Mouse (Mus musculus): ENCODE results near the gene Igf2r.

Igf2r gene

DNA sequence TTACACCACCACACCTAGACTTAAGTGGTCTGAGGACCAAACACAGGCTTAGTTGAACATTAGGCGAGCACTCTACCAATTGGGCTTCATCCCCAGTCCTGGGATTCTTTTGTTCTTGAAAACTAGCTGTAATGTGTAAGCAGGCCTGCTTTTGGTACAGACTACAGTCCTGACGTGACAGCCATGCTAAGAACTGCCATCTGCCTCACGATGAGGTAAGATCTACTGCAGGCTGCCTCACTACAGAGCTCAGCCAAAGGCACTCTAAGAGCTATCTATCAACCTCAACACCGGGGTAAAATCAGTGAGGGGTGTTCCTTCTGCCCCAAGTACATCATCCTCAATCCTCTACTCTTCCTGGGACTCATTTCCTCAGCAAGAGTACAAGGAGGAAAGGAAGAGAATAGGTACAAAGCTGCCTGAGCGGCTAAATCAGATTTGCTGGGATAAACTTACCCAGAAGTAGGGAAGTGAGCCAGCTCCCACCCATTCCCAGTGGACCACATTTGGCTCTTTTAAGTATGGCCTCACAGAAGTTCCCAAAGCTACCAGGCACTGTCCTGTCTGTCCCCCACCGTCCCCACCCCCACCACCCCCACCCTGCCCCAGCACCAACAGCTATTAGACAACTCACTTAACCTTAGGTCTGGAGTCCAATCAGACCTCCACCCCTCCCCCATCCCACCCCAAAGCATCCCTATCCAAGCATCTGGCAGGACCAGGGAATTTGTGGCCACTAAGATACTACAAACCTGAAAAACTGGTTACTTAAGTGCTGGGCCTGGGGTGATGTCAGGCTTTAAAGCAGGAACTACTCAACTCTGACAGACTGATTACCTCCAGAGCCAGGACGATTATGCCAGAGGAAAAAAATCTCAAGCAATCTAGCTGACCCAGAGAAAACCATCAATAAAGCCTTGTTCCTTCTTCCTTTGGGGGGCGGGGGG is 19.8 kb downstream of the Igf2r start:
- no peak for DNase-seq (ENCODE audit: low spot score)

DNA sequence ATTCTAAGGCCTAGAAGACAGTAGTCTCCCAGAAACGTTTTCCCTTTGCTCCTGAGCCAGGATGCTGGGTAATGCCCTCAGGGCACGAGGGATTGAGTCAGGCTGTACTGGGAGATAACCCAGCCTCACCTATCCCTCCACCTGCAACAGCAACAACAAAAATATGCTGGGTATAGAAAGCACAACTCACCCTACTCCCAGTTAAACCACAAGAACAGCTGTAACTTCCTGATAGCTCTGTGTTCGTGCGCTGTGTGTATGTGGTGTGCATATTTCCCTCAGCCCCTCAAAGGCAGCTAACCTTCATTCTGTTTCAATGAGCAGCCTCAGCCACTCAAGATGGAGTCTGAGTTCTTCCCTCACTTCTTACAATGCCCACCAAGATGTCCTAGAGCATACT is 23.7 kb downstream of the Igf2r start:
- no peak for DNase-seq (ENCODE audit: low spot score)

GRCm38 (mm10) chr17:12744071-12744470 is 25.4 kb downstream of the Igf2r start:
- no peak for DNase-seq (ENCODE audit: low spot score)

DNA sequence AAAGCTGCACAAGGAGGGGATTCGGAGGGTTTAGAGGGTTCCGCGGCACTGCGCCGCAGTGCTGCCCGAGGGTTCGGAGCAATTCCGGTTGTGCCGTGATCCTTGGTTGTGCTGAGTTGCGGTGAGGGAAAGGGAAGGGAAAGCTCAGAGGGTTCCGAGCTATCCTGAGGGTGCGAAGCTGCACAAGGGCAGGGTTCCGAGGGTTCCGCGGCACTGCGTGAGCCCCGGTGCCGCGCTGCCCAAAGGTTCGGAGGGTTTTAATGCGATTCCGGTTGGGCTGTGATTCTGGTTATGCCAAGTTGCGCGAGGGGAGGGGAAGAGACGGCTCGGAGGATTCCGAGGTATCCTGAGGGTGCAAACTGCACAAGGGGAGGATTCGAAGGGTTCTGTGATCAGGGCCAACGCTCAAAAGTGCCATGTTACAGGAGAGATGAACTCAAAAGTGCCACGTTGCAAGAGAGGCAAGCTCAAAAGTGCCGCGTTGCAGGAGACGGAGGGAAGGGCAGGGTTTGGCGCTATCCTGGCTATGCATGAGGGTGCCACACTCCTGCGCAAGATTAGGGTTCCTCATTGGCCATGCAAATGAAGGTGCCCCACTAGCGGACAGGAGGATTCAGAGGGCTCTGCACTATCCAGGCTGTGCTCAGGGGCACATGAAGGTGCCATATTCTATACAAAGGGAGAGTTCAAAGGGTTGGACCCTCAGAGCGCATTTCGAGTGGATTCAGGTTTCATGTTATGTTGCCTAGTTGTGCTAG is 27.1 kb downstream of the Igf2r start:
- no peak for DNase-seq (ENCODE audit: low spot score)

DNA sequence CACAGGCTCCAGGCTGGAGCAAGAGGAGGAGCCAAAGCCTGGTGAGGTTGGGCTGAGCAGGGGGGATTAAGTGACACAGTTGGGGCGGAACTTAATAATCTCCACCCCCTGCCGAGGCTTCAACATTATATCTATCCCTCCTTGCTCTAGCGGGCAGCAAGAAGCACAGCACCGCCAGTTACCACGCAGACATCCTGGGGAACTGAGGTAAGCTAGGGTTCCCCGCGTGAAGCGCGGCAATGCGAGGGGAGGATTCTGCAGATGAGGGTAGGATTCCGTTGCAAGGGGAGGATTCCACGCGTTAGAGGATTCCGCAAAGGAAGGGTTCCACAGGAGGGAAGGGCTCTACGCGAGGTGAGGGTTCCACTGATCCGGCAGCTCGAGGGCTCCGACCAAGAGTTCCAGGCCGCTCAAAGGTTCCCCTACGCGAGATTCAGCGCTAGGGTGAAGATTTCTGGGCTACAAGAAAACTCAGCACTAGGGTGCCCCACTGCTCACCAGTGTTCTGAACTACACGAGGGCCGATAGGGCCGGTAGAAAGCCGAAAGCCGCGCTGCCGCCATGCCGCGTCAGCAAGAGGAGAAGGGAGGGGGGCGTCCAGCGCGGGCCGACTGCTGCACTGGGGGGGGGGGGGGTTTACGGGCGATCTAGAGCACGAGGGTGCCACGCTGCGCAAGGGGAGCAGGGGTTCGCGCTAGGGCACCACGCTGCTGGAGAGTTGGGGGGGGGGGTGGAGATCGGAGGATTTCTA is 28.1 kb downstream of the Igf2r start:
- DNase-seq (ENCODE audit: low spot score) = no peak

GRCm38 (mm10) chr17:12740317-12740716 is 29.1 kb downstream of the Igf2r start:
- no peak for DNase-seq (ENCODE audit: low spot score)

DNA sequence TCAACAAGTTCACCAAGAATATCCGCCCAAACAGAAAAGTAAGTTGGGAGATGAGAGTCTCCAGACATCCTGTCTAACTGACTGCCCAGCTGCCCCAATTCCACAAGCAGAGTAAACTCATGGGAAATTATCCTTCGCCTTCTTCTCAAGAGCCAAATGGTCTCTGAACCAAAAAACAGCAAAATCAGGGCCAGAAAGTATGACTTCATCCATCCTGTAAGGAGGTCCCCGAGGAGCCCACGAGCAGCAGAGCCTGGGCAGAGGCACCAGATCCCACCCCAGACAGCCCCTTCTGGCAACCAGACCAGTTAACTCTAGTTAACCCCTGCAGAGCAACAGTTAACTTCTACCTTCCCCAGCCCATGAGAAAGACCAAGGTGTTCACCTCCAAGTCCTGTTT is 29.9 kb downstream of the Igf2r start:
- DNase-seq (ENCODE audit: low spot score) = no peak

GRCm38 (mm10) chr17:12737934-12738333 is 31.5 kb downstream of the Igf2r start:
- no peak for DNase-seq (ENCODE audit: low spot score)

DNA sequence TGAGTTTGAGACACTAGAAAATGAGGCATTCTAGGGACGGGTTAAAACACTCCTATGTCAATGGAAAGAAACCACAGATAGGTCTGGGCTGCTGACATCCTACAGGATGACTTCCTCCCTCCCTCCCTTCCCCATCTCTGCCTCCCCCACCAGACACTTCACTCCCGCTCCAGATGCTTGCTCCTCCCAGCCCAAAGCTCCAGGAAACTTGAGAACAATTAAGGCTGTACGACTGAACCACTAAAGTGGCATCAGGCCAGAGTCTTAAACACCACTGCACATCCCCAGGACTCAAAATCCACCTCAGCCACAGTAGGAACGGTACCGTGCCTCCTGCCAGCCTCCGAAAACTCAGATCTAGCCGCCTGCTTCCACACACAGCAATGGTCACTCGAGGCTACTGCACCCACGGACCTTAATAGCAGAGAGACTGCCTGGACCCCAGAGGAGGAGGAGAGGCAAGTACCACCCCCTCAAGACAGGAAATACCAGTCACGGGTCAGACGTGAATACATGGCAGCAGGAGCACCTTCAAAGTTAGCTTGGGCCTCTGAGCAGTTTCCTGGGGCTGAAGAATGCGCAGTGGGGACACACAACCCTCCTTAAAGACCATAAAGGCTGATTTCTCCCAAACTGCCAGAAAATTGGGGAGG is 35.1 kb downstream of the Igf2r start:
- DNase-seq (ENCODE audit: low spot score) = no peak

DNA sequence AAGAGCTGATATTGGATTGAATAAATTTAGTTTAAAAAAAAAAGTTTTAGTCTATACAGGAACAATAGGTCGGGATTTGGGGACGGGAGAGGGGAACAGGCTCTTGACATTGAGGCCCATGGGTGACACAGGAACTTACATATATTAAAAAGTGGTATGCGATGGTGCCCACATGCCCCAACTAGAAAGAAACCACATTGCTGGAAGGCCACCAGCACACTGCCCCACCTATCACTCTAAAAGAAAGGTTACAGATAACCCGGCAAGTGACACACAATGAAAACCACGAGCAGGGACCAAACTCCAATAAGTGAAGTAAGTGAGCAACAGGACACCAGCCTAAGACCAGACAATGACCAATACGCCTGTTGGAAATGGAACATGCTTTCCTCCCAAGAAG is 36.3 kb downstream of the Igf2r start:
- no peak for DNase-seq (ENCODE audit: low spot score)

DNA sequence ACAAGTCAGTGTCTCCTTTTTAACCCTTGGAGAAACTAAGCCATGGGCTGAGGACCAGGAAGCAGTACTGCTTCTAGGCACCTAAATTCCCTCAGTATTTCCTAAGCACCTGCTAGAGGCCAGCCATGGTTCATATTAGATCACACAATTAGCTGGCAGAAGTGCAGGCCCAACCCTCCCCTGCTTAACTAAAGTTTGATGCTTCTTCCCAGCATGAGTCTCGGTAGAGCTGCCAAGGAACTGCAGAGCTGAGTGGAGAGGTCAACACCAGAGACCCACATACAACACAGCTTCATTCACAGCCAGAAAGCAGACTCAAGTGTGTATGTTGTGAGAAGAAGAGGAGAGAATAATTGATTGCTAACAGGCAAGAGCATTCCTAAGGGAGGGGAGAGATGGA is 40.9 kb downstream of the Igf2r start:
- no peak for DNase-seq (ENCODE audit: low spot score)

DNA sequence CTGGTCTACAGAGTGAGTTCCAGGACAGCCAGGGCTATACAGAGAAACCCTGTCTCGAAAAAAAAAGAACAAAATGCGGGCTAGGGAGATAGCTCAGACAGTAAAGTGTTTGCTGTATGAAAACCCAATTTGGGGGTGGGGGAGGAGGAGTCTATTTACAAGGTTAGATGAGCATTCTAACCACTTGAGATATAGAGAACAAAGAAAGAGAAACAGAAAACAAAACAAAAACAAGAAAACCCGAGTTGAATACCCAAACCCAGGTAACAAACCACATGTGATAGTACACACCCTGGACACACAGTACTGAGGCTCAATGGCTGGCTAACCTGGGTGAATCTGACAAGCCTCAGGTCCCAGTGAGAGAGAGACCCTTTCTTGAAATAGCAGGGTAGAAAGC is 41.7 kb downstream of the Igf2r start:
- DNase-seq (ENCODE audit: low spot score) = no peak

DNA sequence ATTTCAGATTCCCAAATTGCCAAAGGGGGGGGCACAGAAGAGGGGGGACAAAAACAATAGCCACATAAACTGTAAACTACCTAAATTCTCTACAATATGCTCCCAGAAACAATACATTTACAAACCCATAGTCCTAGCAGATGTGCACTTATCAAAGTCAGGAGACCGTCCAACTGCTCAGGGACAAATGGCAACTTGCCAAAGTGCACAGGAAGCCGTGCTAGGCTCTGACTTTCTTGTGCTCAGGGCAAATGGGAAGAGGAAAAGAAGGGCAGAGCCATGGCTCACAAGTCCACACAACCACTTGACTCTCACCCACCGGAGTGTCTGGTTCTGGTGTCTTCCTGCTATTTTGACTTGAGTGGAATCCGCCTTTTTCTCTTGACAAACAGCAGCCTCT is 43.6 kb downstream of the Igf2r start:
- no peak for DNase-seq (ENCODE audit: low spot score)

DNA sequence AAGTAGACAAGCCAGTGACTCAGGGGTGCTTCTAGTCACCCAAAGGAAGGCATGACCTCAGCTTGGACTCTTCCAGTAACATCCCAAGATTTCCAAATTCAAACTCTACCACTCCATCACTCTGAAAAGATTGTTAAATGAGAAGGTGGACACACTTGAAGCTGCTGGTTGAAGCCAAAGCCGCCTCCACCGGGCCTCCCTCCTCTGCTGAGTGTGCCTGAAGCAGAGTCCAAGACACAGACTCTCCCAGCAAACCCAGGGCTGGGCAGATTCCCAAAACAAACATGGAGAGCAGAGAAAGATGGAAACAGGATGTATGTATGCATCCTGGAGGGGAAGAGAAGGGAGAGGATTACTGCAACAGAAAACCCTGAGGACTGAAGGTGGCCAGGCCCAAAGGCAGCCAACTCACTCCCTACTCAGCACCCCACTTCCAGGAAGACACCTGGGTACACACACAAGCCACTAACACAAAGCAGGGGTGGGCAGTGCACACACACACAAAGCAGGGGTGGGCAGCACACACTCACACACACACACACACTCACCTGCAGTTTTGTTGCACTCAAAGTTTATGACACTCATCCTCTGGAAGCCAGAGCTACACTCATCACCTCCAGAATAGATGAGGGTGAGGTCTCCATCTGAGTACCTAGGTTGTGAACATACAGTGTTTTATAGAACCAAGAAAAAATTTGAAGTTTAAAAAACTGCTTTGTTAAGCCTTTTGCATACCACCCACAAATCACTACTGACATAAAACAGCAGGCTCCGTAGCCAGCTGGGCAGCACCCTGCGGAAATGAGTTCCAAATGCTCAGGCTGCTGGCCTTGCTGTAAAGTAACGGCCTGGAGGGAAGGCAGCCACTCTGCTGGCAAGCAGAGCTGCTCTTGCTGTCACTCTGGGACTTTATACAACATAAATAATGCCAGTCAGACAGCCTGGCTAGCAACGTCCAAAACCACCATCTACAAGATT is 44.4 kb downstream of the Igf2r start:
- DNase-seq (ENCODE audit: low spot score) = no peak

GRCm38 (mm10) chr17:12723986-12724766 is 45.3 kb downstream of the Igf2r start:
- DNase-seq (ENCODE audit: low spot score) = no peak

GRCm38 (mm10) chr17:12722622-12723021 is 46.8 kb downstream of the Igf2r start:
- DNase-seq (ENCODE audit: low spot score) = no peak

DNA sequence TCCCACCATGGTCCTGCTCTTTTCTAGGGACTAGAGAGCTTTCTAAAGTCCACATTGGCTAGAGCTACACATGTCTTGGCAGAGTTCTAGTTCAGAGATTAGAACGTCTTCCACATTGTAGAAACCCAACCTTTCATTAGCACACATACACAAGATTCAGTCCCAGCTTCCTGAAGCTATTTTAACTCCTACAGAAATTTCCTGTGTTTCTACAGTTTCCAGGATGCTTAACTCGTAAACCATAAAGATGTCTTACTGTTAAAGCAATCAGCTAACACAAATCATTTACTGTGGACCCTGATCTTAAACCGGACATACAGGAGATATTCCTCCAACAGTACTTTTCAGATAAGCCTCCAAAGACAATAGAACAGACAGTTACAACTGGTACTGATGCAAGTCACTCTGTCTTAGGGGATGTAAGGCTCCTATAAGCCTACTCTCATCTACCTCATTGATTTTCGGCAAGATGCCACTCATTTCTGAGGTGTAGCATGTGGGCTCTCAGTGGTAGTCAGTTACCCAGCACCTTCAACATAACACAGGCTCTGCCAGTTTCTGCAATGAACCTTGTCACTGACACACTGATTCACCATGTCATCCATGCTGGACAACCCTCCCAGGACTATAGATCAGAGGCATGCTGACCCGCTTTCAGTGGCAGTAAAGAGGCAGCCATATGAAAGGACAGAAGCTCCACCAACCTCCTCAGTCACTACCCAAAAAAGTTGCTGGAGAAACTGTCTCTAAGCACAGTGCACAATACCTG is 48.2 kb downstream of the Igf2r start:
- DNase-seq (ENCODE audit: low spot score) = no peak

GRCm38 (mm10) chr17:12718251-12718650 is 51.2 kb downstream of the Igf2r start:
- DNase-seq (ENCODE audit: low spot score) = no peak

GRCm38 (mm10) chr17:12717445-12717844 is 52.0 kb downstream of the Igf2r start:
- DNase-seq (ENCODE audit: low spot score) = no peak

All from spleen, adult 12 weeks (tissue).